Mouse (Mus musculus): Measurements from ENCODE around the gene Slc5a10. TPM values are rescaled to one million over a fixed set of nuclear protein-coding genes. Genes with fewer than 3 reads are reported as not detected.

Slc5a10 gene
- polyA plus RNA-seq, 2 experiments, result 0.04 TPM; not detected in 1

- no peak overlapping the region for H3K27ac ChIP-seq (replicated peaks; ENCODE audit: low read depth, low read length)
- H3K4me1 ChIP-seq (ENCODE audit: control insufficient read depth, insufficient read depth, low read length), result no peaks in the 10 kb centered on the region
- DNase-seq (ENCODE audit: low spot score), result no peak
- 91% methylated on average over 1 of the region's 1 CpGs for WGBS
- no peak overlapping the region for H3K9ac ChIP-seq (ENCODE audit: low read depth, low read length, severe bottlenecking)
- no peak for TF ChIP-seq POLR2A (IDR thresholded peaks at IDR 0.05; ENCODE audit: borderline replicate concordance, extremely low read depth, insufficient read depth, insufficient read length)
- no peaks in the 10 kb centered on the region for H3K36me3 ChIP-seq (ENCODE audit: control insufficient read depth, insufficient read depth, low read length)
- no peaks in the 10 kb centered on the region for H3K27me3 ChIP-seq (ENCODE audit: control insufficient read depth, insufficient read depth, low read length)
- no peak overlapping the region for H3K4me3 ChIP-seq (replicated peaks; ENCODE audit: low read length)
- no peak for ATAC-seq (ENCODE audit: low FRiP score, low read depth)
- H3K9me3 ChIP-seq (ENCODE audit: control insufficient read depth, low read length), result no peaks in the 10 kb centered on the region
- no peak overlapping the region for H3K4me2 ChIP-seq (replicated peaks; ENCODE audit: low read depth, low read length, severe bottlenecking)
Measured at GRCm38 (mm10) chr11:61626509-61626908, 94.1 kb downstream of the Slc5a10 start.

- ATAC-seq (ENCODE audit: low FRiP score, low read depth), result no peak
Measured at GRCm38 (mm10) chr11:61625136-61625535, 95.5 kb downstream of the Slc5a10 start.

More at GRCm38 (mm10) chr11:61625136-61625535, 95.5 kb downstream of the Slc5a10 start:
- H3K9me3 ChIP-seq (ENCODE audit: control insufficient read depth, low read length), result no peaks in the 10 kb centered on the region
- no peaks in the 10 kb centered on the region for H3K27me3 ChIP-seq (ENCODE audit: control insufficient read depth, insufficient read depth, low read length)
- no peak overlapping the region for H3K4me2 ChIP-seq (replicated peaks; ENCODE audit: low read depth, low read length, severe bottlenecking)
- peaks cover 5% of the 10 kb centered on the region; the same call in 1 of the 2 replicates for H3K4me1 ChIP-seq (ENCODE audit: control insufficient read depth, insufficient read depth, low read length)
- H3K27ac ChIP-seq (replicated peaks; ENCODE audit: low read depth, low read length), result no peak overlapping the region
- H3K9ac ChIP-seq (ENCODE audit: low read depth, low read length, severe bottlenecking), result no peak overlapping the region
- H3K36me3 ChIP-seq (ENCODE audit: control insufficient read depth, insufficient read depth, low read length), result no peaks in the 10 kb centered on the region
- no peak overlapping the region for H3K4me3 ChIP-seq (replicated peaks; ENCODE audit: low read length)
- no peak for DNase-seq (ENCODE audit: low spot score)
- TF ChIP-seq POLR2A (IDR thresholded peaks at IDR 0.05; ENCODE audit: borderline replicate concordance, extremely low read depth, insufficient read depth, insufficient read length), result no peak
- 71% methylated on average over 7 of the region's 7 CpGs for WGBS

Other genes with a start within 250 kb of the Slc5a10 start
- 749 and 913 TPM in 2 replicates for gene Mfap4, start 235.4 kb downstream of the Slc5a10 start, polyA plus RNA-seq (2012; rRNA removed)
- gene Mfap4, start 235.4 kb downstream of the Slc5a10 start, polyA plus RNA-seq (2014; fragmentation: Nextera tagmentation; extraction: Ambion mirVana), result 474 and 516 TPM in 2 replicates
- gene Mapk7, start 226.4 kb downstream of the Slc5a10 start, polyA plus RNA-seq (2012; rRNA removed), result 98.7 and 133 TPM in 2 replicates
- gene Mapk7, start 226.4 kb downstream of the Slc5a10 start, polyA plus RNA-seq (2014; fragmentation: Nextera tagmentation; extraction: Ambion mirVana), result 55.9 and 68.9 TPM in 2 replicates
- 37.2 and 41.7 TPM in 2 replicates for gene B9d1, start 215.7 kb downstream of the Slc5a10 start, polyA plus RNA-seq (2012; rRNA removed)
- 28.2 and 35.5 TPM in 2 replicates for gene B9d1, start 215.7 kb downstream of the Slc5a10 start, polyA plus RNA-seq (2014; fragmentation: Nextera tagmentation; extraction: Ambion mirVana)
- gene Epn2, start 141.1 kb downstream of the Slc5a10 start, polyA plus RNA-seq (2012; rRNA removed), result 35.1 and 40.6 TPM in 2 replicates
- gene Epn2, start 141.1 kb downstream of the Slc5a10 start, polyA plus RNA-seq (2014; fragmentation: Nextera tagmentation; extraction: Ambion mirVana), result 31.1 and 39.8 TPM in 2 replicates
- gene Grap, start 67.6 kb downstream of the Slc5a10 start, polyA plus RNA-seq (2012; rRNA removed), result 4.7 and 5.1 TPM in 2 replicates
- gene Grap, start 67.6 kb downstream of the Slc5a10 start, polyA plus RNA-seq (2014; fragmentation: Nextera tagmentation; extraction: Ambion mirVana), result 4.9 and 5.6 TPM in 2 replicates
- 2.1 and 2.4 TPM in 2 replicates for gene Fam83g, start 36.7 kb downstream of the Slc5a10 start, polyA plus RNA-seq (2012; rRNA removed)
- 2.8 TPM in 2 replicates for gene Fam83g, start 36.7 kb downstream of the Slc5a10 start, polyA plus RNA-seq (2014; fragmentation: Nextera tagmentation; extraction: Ambion mirVana)
- gene Prpsap2, start 41.3 kb upstream of the Slc5a10 start, polyA plus RNA-seq (2012; rRNA removed), result 31.4 and 33.2 TPM in 2 replicates
- 20.6 and 23.7 TPM in 2 replicates for gene Prpsap2, start 41.3 kb upstream of the Slc5a10 start, polyA plus RNA-seq (2014; fragmentation: Nextera tagmentation; extraction: Ambion mirVana)
- gene Ulk2, start 134.2 kb upstream of the Slc5a10 start, polyA plus RNA-seq (2012; rRNA removed), result 32.3 and 48.6 TPM in 2 replicates
- 24.7 and 29.1 TPM in 2 replicates for gene Ulk2, start 134.2 kb upstream of the Slc5a10 start, polyA plus RNA-seq (2014; fragmentation: Nextera tagmentation; extraction: Ambion mirVana)
- gene Akap10, start 209.4 kb upstream of the Slc5a10 start, polyA plus RNA-seq (2012; rRNA removed), result 16.9 and 18.2 TPM in 2 replicates
- 15.8 and 16.4 TPM in 2 replicates for gene Akap10, start 209.4 kb upstream of the Slc5a10 start, polyA plus RNA-seq (2014; fragmentation: Nextera tagmentation; extraction: Ambion mirVana)
- 8.0 and 8.7 TPM in 2 replicates for gene Specc1, start 235.9 kb upstream of the Slc5a10 start, polyA plus RNA-seq (2012; rRNA removed)
- gene Specc1, start 235.9 kb upstream of the Slc5a10 start, polyA plus RNA-seq (2014; fragmentation: Nextera tagmentation; extraction: Ambion mirVana), result 8.9 and 9.9 TPM in 2 replicates